Mouse (Mus musculus) layer of hippocampus, adult 8-10 months (tissue): Measurements from ENCODE around the gene Arrb1. TPM values are rescaled to one million over a fixed set of nuclear protein-coding genes. Genes with fewer than 3 reads are reported as not detected.
A peak's percentile ranks its signal among the peaks of the same experiment; 100 is the strongest.

ENCODE experiments used
- DNase-seq, 2 experiments: peaks; one replicate each; pipeline ENCODE4 v3.0.0; 2022; ENCODE audit warnings: low spot score in 2 of 2
- total RNA-seq, 4 experiments: library from RNA; stranded (reverse); gene quantifications; 2 replicates each; pipeline ENCODE4 v1.2.4; 2022

Arrb1 gene
- total RNA-seq, 4 experiments from 2014 or later = 138 to 175 (median 160) TPM

- DNase-seq = no peak
These were observed 2.0 kb downstream of the Arrb1 start for GRCm38 (mm10) chr7:99537183-99537756.

GRCm38 (mm10) chr7:99538421-99538820, 3.2 kb downstream of the Arrb1 start:
- DNase-seq = no peak

DNA sequence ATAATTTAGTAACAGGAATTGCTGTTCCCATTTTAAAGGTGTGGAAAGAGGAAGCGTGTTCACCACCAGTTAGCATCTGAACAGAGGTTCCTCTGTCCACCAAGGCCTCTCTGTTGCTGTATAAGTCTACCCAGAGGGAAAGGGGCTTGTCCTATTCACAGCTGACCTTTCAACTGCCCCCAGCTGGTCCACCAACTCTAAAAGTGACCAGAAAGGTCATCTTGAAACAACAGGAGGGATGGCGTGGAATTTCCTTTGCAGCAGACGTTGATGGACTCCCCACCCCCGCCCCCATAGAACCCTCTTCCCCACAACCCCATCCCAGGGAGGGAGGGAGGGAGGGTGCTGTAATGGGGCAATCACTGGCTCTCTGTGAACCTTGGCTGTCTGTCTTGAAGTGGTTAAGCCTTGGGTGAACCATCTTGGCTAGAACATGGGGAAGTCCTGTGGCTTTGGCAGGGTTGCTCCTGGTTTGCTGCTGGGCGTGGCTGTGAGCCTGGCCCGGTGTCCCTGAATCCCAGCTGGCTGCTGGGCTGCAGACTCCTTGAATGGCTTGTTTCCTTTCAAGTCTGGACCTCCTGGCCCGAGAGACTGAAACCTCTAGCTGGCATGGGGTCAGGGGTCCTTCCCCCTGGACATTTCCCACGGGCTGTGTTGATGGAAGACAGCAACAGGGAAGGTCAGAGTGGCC, 4.1 kb downstream of the Arrb1 start:
- peak; percentile 52 to 73 for DNase-seq

DNA sequence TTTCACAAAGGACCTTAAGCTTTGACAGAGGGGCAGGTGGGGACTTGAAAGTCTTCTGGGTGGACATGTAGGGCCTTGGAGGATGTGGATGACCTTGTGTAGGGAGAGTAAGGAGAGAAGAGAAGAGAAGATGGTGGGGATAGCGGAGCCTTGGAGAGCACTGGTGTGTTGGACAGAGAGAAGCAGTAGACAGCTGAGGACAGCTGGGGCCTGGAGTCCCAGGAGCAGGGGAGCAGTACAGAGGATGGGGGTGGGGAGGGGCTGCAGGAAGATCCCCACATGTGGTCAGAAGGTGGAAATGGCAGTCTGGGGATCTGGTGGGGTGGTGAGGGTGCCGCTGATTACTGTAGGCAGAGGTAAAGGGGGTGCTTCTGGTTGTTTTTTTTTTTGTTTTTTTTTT, 4.8 kb downstream of the Arrb1 start:
- DNase-seq = no peak

DNA sequence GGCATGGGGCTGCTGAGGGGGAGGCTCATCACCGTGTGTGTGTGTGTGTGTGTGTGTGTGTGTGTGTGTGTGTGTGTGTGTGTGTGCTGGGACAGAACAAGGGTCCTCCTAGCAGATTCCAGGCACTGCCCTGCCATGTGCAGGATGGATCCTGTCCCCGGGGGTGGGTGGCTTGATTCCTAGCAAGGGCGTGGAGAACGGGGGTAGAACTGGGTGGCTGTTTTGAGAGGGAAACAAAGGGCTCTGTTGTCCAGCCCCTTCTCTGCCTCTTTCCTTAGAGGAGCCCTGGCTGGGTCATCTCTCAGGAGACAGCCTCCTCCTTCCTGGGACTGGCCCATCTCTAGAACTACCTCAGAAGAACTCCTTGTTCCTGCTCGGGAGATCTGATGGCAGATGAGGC, 5.9 kb downstream of the Arrb1 start:
- no peak for DNase-seq

DNA sequence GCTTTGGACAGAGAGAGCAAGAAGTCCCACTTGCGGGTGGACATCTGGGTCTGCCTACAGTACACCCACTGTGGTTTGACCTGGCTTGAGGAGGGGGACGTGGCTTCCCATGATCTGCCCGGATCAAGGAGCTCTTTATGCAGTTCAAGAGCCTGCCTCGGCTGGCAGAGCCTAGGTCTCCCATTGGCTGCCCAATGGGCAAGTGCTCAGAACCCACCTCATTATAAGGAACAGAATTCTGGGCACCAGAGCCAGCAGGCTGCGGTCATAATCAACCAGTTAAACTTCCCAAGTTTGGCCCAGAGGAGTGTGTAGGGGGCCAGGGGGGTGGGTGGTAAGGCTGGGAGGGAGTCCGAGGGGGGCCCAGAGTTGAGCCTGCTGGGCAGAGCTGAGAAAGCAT, 9.0 kb downstream of the Arrb1 start:
- DNase-seq = peak; percentile 57 to 70

GRCm38 (mm10) chr7:99545885-99546745, 10.8 kb downstream of the Arrb1 start:
- DNase-seq = peak in 1 of 2 experiments; percentile 48

GRCm38 (mm10) chr7:99547584-99548487, 12.6 kb downstream of the Arrb1 start:
- DNase-seq = no peak

GRCm38 (mm10) chr7:99549668-99550067, 14.4 kb downstream of the Arrb1 start:
- DNase-seq = no peak

GRCm38 (mm10) chr7:99551623-99552022, 16.4 kb downstream of the Arrb1 start:
- no peak for DNase-seq

GRCm38 (mm10) chr7:99553222-99553884, 18.1 kb downstream of the Arrb1 start:
- DNase-seq = no peak

DNA sequence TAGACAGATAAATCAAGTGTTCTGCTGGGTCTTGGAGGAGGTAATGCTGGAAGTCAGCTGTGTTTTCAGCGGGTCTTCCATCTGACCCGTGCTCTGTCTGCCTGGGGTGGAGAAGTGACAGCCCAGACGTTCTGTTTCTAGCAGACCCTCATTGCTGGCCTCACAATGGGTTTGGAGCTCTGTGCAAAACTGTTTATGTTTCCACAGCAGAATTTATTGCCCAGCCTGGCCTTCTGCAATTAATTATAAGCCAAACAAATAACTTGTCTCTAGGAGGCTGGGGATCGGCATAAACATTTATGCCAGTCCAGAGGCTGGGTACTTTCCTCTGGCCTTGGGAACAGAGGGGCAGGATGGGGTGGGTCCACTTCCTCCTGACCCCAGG, 18.6 kb downstream of the Arrb1 start:
- no peak for DNase-seq

DNA sequence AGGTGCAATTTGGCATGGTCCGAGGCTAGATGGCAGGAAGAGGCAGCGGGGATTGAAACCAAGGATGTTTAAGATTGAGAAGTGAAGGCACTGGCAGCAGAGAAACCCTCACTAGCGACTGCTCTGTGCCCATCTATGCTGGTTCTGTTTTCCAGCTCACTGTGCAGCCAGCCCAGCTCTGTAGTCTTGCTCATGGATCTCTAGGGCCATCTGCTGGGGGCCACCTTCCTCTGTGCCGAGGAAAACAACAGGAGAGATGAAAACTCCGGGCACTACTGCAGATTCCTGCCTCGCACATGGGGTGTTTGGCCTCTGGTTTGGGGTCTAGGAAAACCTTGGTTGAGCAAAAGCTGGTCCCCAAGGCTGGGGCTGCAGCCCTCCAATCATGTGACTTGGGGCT, 20.6 kb downstream of the Arrb1 start:
- DNase-seq = peak; percentile 58 to 82

DNA sequence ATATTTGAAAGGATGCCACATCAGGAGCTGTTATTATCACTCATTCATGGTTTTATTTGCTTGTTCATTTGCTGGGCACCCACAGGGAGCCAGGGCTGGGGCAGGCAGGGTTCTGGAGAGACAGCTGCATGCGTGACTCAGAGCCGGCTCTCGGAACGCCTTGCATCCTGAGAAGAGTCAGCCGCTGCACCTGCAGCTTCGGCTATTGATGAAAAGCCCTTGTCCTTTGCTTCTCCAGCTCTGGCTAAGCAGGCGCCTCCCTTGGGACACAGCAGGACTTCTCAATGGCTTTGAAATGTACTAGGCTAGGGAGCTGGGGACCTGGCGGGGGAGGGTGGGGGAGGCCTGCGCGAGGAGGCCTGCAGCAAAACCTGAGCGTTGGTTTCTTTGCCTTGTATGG, 23.8 kb downstream of the Arrb1 start:
- DNase-seq = no peak

DNA sequence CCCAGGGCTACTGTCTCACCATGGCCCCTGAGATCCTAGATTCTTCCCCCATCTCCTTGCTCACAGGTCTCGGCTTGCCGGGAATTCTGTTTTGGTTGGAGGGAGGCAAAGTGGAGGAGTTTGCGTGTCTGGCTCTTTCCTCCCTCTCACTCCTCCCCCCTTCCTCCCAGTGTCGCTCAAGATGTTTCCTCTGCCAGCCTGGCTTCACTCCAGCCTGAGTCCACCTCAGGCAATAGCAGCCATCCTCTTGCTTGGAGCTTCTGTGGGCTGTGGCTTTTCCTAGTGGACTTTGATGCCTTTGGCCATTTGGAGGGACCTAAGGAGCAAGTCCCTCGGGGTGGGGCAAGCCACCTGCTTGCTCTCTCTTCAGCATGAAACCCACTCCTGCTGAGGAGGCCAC, 27.2 kb downstream of the Arrb1 start:
- DNase-seq = peak; percentile 52 to 55

DNA sequence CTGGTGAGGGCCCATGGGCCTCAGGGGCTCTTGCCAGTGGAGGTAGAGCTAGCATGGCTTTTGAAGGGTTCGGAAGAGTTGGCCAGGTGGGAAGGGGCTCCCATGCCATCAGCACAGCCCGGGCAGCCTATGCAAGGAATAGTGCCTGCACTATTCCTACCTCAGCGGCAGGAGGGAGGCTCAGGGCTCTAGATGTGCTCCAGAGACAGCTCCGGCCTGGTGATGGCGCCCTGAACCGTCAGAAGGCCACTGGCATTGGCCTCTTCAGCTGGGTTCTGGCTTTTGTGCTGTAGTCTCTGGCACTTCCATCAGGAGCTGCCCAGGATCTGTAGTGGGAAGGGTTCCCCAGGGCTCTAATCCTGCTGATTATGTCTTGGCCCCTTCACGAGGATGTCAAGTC, 28.0 kb downstream of the Arrb1 start:
- DNase-seq = no peak

GRCm38 (mm10) chr7:99565325-99565881, 30.1 kb downstream of the Arrb1 start:
- DNase-seq = no peak

GRCm38 (mm10) chr7:99570680-99571079, 35.4 kb downstream of the Arrb1 start:
- no peak for DNase-seq

DNA sequence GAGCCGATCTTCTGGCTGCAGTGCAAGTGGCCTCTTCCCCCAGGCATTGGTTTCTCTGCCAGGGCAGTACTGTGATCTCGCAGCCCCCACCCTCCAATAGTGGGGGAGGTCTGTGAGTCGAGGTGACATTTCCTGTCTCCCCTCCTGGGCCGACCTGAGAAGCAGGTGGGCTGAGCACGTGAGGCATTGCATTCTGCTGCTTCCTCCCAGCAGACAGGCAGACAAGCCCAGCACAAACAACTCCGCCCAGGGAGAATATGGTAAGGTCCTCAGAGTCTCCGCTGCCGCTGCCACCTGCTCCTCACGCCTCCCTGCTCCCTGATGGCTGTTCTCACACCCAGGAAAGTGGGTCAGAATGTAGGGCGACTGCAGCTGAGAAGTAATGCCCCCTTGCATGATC, 37.7 kb downstream of the Arrb1 start:
- no peak for DNase-seq

- DNase-seq = no peak
These were observed 38.1 kb downstream of the Arrb1 start for GRCm38 (mm10) chr7:99573351-99573750.

- no peak for DNase-seq
These were observed 43.0 kb downstream of the Arrb1 start for GRCm38 (mm10) chr7:99578246-99578645.
